Mouse (Mus musculus) myocyte (in vitro differentiated cells): ENCODE data around the gene Tectb.

Experiments
- E2F4 ChIP-seq: IDR thresholded peaks from one replicate; pipeline ENCODE4 v1.6.1; 2011; ENCODE audit warnings: mild to moderate bottlenecking, control low read depth, moderate library complexity; ENCODE audit not compliant: insufficient read depth
- POLR2AphosphoS2 ChIP-seq: IDR thresholded peaks from one replicate; pipeline ENCODE4 v1.6.1; 2011; ENCODE audit warnings: low read depth, control low read depth; ENCODE audit not compliant: insufficient read length
- TCF12 ChIP-seq: IDR thresholded peaks from one replicate; pipeline ENCODE4 v1.6.1; 2011; ENCODE audit warnings: mild to moderate bottlenecking, control low read depth; ENCODE audit not compliant: poor library complexity, insufficient read depth, severe bottlenecking

- TF ChIP-seq TCF12: no peak
- no peak for TF ChIP-seq E2F4
- no peak for TF ChIP-seq POLR2AphosphoS2
These were observed 48.1 kb upstream of the Tectb start for GRCm38 (mm10) chr19:55132476-55132875.
